Mouse (Mus musculus) MEL (cell line): Measurements from ENCODE around the gene Pank1. TPM values are rescaled to one million over a fixed set of nuclear protein-coding genes. Genes with fewer than 3 reads are reported as not detected.
A peak's percentile ranks its signal among the peaks of the same experiment; 100 is the strongest.

Experiments
- DNase-seq: peaks from one replicate; pipeline ENCODE4 v3.0.0; 2011; ENCODE audit warnings: low read depth, low spot score
- H3K27ac ChIP-seq: 2 replicates; pipeline ENCODE4 v1.5.1; 2012; ENCODE audit warnings: low read depth, mild to moderate bottlenecking, control low read depth, low read length, moderate library complexity; ENCODE audit not compliant: control insufficient read depth
- H3K27me3 ChIP-seq, 2 experiments: fragments of 150-350 bp in 1 of 2; sonication (generic) in 1 of 2; 2 replicates each; pipeline ENCODE4 v1.6.1; 2012; ENCODE audit warnings: low read length in 2 of 2, mild to moderate bottlenecking in 2 of 2, improper control_type of control experiment in 1 of 2, moderate library complexity in 1 of 2; ENCODE audit not compliant: insufficient read depth in 2 of 2, control insufficient read depth in 1 of 2
- H3K36me3 ChIP-seq, 2 experiments: 2 replicates each; pipeline ENCODE4 v1.6.1; 2012 to 2014; ENCODE audit warnings: low read length in 2 of 2, improper control_type of control experiment in 1 of 2, inconsistent platforms in 1 of 2, mild to moderate bottlenecking in 1 of 2; ENCODE audit not compliant: insufficient read depth in 2 of 2, control insufficient read depth in 1 of 2
- H3K4me1 ChIP-seq, 2 experiments: fragments of 150-350 bp in 1 of 2; sonication (generic) in 1 of 2; 2 replicates each; pipeline ENCODE4 v1.6.1; 2012; ENCODE audit warnings: low read length in 2 of 2, improper control_type of control experiment in 1 of 2, mild to moderate bottlenecking in 1 of 2; ENCODE audit not compliant: insufficient read depth in 2 of 2, control insufficient read depth in 1 of 2
- H3K4me3 ChIP-seq, 2 experiments: fragments of 150-350 bp in 1 of 2; sonication (generic) in 1 of 2; 2 replicates each; pipeline ENCODE4 v1.5.1; 2012; ENCODE audit warnings: low read depth in 2 of 2, low read length in 2 of 2, mild to moderate bottlenecking in 2 of 2, moderate library complexity in 2 of 2, control low read depth in 1 of 2, improper control_type of control experiment in 1 of 2; ENCODE audit not compliant: control insufficient read depth in 1 of 2, insufficient read depth in 1 of 2
- H3K79me2 ChIP-seq: 2 replicates; pipeline ENCODE4 v1.6.1; 2012; ENCODE audit warnings: mild to moderate bottlenecking, low read length, moderate library complexity; ENCODE audit not compliant: control insufficient read depth, poor library complexity, insufficient read depth
- H3K9ac ChIP-seq: 2 replicates; pipeline ENCODE4 v1.6.1; 2012; ENCODE audit warnings: low read depth, mild to moderate bottlenecking, control low read depth, low read length, moderate library complexity; ENCODE audit not compliant: control insufficient read depth, poor library complexity, severe bottlenecking
- H3K9me3 ChIP-seq: fragments of 150-350 bp; sonication (generic); replicated peaks from 2 replicates; pipeline ENCODE4 v1.6.1; 2012; ENCODE audit warnings: mild to moderate bottlenecking, low read length, improper control_type of control experiment, moderate library complexity; ENCODE audit not compliant: insufficient read depth
- BHLHE40 ChIP-seq: IDR thresholded peaks from 2 replicates; pipeline ENCODE4 v1.6.1; 2012; ENCODE audit warnings: low read depth, mild to moderate bottlenecking, inconsistent platforms, low read length, improper control_type of control experiment, borderline replicate concordance
- CHD2 ChIP-seq: IDR thresholded peaks from 2 replicates; pipeline ENCODE4 v1.6.1; 2011; ENCODE audit warnings: low read length, improper control_type of control experiment
- CTCF ChIP-seq, 3 experiments: IDR thresholded peaks in 2 of 3; conservative IDR thresholded peaks in 1 of 3; 2 replicates each; pipeline ENCODE4 v1.5.1; 2011 to 2012; ENCODE audit warnings: low read length in 3 of 3, low read depth in 2 of 3, mild to moderate bottlenecking in 2 of 3, improper control_type of control experiment in 1 of 3, inconsistent platforms in 1 of 3, mixed read lengths in 1 of 3, moderate library complexity in 1 of 3; ENCODE audit not compliant: control insufficient read depth in 1 of 3, insufficient read depth in 1 of 3, poor library complexity in 1 of 3, severe bottlenecking in 1 of 3
- E2F4 ChIP-seq: IDR thresholded peaks from 2 replicates; pipeline ENCODE4 v1.6.1; 2011; ENCODE audit warnings: low read depth, low read length, improper control_type of control experiment, borderline replicate concordance
- EP300 ChIP-seq, 2 experiments: IDR thresholded peaks; 2 replicates each; pipeline ENCODE4 v1.6.1; 2011; ENCODE audit warnings: improper control_type of control experiment in 2 of 2, low read length in 2 of 2, low read depth in 1 of 2, mild to moderate bottlenecking in 1 of 2
- GATA1 ChIP-seq: IDR thresholded peaks from 2 replicates; pipeline ENCODE4 v1.6.1; 2011; ENCODE audit warnings: low read depth, low read length, improper control_type of control experiment
- JUND ChIP-seq: IDR thresholded peaks from 2 replicates; pipeline ENCODE4 v1.6.1; 2011; ENCODE audit warnings: low read depth, mild to moderate bottlenecking, improper control_type of control experiment, low read length
- MAX ChIP-seq: IDR thresholded peaks from 2 replicates; pipeline ENCODE4 v1.6.1; 2011; ENCODE audit warnings: low read length, improper control_type of control experiment
- MXI1 ChIP-seq: IDR thresholded peaks from 2 replicates; pipeline ENCODE4 v1.6.1; 2011; ENCODE audit warnings: mild to moderate bottlenecking, low read depth, low read length, improper control_type of control experiment
- MYC ChIP-seq: IDR thresholded peaks from 2 replicates; pipeline ENCODE4 v1.6.1; 2011; ENCODE audit warnings: low read depth, mild to moderate bottlenecking, low read length, improper control_type of control experiment, moderate library complexity
- NELFE ChIP-seq: IDR thresholded peaks from 2 replicates; pipeline ENCODE4 v1.6.1; 2011; ENCODE audit warnings: low read depth, low read length, improper control_type of control experiment
- NRF1 ChIP-seq: IDR thresholded peaks from 2 replicates; pipeline ENCODE4 v1.6.1; 2014; ENCODE audit warnings: low read depth, mild to moderate bottlenecking, inconsistent platforms, low read length, improper control_type of control experiment, moderate library complexity; ENCODE audit not compliant: poor library complexity, insufficient read depth, severe bottlenecking
- RAD21 ChIP-seq: IDR thresholded peaks from 2 replicates; pipeline ENCODE4 v1.6.1; 2011; ENCODE audit warnings: mild to moderate bottlenecking, low read depth, low read length, improper control_type of control experiment
- SMC3 ChIP-seq: IDR thresholded peaks from 2 replicates; pipeline ENCODE4 v1.6.1; 2011; ENCODE audit warnings: low read depth, low read length, improper control_type of control experiment
- TAL1 ChIP-seq: IDR thresholded peaks from 2 replicates; pipeline ENCODE4 v1.6.1; 2012; ENCODE audit warnings: mild to moderate bottlenecking, inconsistent platforms, low read length, moderate library complexity, mixed read lengths
- TCF12 ChIP-seq: IDR thresholded peaks from 2 replicates; pipeline ENCODE4 v1.6.1; 2014; ENCODE audit warnings: low read depth, mild to moderate bottlenecking, inconsistent platforms, low read length, improper control_type of control experiment, moderate library complexity
- UBTF ChIP-seq: IDR thresholded peaks from 2 replicates; pipeline ENCODE4 v1.6.1; 2012; ENCODE audit warnings: low read depth, mild to moderate bottlenecking, inconsistent platforms, low read length, improper control_type of control experiment, moderate library complexity, borderline replicate concordance; ENCODE audit not compliant: insufficient read depth
- USF1 ChIP-seq: IDR thresholded peaks from 2 replicates; pipeline ENCODE4 v1.6.1; 2014; ENCODE audit warnings: low read depth, mild to moderate bottlenecking, inconsistent platforms, low read length, improper control_type of control experiment, moderate library complexity
- ZC3H11A ChIP-seq: IDR thresholded peaks from 2 replicates; pipeline ENCODE4 v1.6.1; 2012; ENCODE audit warnings: low read depth, mild to moderate bottlenecking, inconsistent platforms, low read length, improper control_type of control experiment
- polyA plus RNA-seq, 2 experiments: library from polyadenylated mRNA; stranded (reverse) in 1 of 2; unstranded in 1 of 2; fragments of >175 nt in 1 of 2; fragments of >200 nt in 1 of 2; gene quantifications; 2 replicates each; pipeline versions ENCODE4 v1.2.1 to v1.2.4; 2012; ENCODE audit warnings: low replicate concordance in 2 of 2, low read depth in 1 of 2; ENCODE audit not compliant: insufficient read length in 2 of 2, insufficient read depth in 1 of 2, missing spikeins in 1 of 2
- total RNA-seq: library from RNA; depleted of rRNA; stranded (reverse); fragments of 300-350 nt; gene quantifications from 2 replicates; pipeline ENCODE4 v1.2.3, GENCODE M21; 2012

Pank1 gene
- total and polyA plus RNA-seq, 3 experiments, result 7.2 to 7.6 TPM; not detected in 1

GRCm38 (mm10) chr19:34825946-34826655 lies 53.2 kb downstream of the Pank1 start:
- Histone ChIP-seq H3K27me3 (no peaks in the 10 kb centered on the region), H3K9ac (no peak overlapping the region), H3K9me3 (no peaks in the 10 kb centered on the region), H3K36me3 (peaks cover 5 to 8% of the 10 kb centered on the region in 2 experiments), H3K79me2 (no peaks in the 10 kb centered on the region; the same call in 1 of the 2 replicates), H3K4me1 (peaks cover 0 to 5% of the 10 kb centered on the region in 2 experiments; a peak in 2 of 4 replicates), H3K4me3 (no peak overlapping the region), H3K27ac (no peak overlapping the region)
- peak; percentile 60 for TF ChIP-seq RAD21
- TF ChIP-seq TCF12, result no peak
- no peak for TF ChIP-seq JUND
- TF ChIP-seq UBTF, result no peak
- TF ChIP-seq ZC3H11A, result peak; percentile 65
- no peak for TF ChIP-seq GATA1
- peak; percentile 47 to 70 (median 61) for TF ChIP-seq CTCF (IDR thresholded peaks at IDR 0.05 in 2 of 3, conservative IDR thresholded peaks at IDR 0.05 in 1 of 3; ENCODE audit: control insufficient read depth in 1 of 3, insufficient read depth in 1 of 3, low read depth in 2 of 3, low read length in 3 of 3, poor library complexity in 1 of 3, severe bottlenecking in 1 of 3)
- TF ChIP-seq MAX, result no peak
- TF ChIP-seq SMC3, result peak; percentile 93
- no peak for TF ChIP-seq EP300 (IDR thresholded peaks at IDR 0.05; ENCODE audit: low read depth in 1 of 2, low read length in 2 of 2)
- no peak for TF ChIP-seq NRF1
- TF ChIP-seq MYC, result no peak
- TF ChIP-seq CHD2, result no peak
- no peak for TF ChIP-seq BHLHE40
- DNase-seq, result peak; percentile 70

GRCm38 (mm10) chr19:34819577-34820170 lies 59.6 kb downstream of the Pank1 start:
- DNase-seq, result no peak
- Histone ChIP-seq H3K4me1 (peaks cover 0 to 5% of the 10 kb centered on the region in 2 experiments; a peak in 2 of 4 replicates), H3K4me3 (no peak overlapping the region)
- TF ChIP-seq USF1 (no peak), MYC (no peak), E2F4 (no peak), SMC3 (no peak), MXI1 (no peak), NELFE (no peak), NRF1 (no peak), TAL1 (no peak)
- TF ChIP-seq, all 39 proteins: peak for 0
- H3K79me2 ChIP-seq, result no peaks in the 10 kb centered on the region; the same call in 1 of the 2 replicates
- no peak overlapping the region for H3K9ac ChIP-seq
- H3K9me3 ChIP-seq, result no peaks in the 10 kb centered on the region
- no peak overlapping the region for H3K27ac ChIP-seq
- H3K36me3 ChIP-seq, result peaks cover 4 to 8% of the 10 kb centered on the region in 2 experiments
- H3K27me3 ChIP-seq, result no peaks in the 10 kb centered on the region
